Mouse (Mus musculus): ENCODE results near the gene Sh3bp4. TPM values are rescaled to one million over a fixed set of nuclear protein-coding genes. Genes with fewer than 3 reads are reported as not detected.

The Sh3bp4 gene
- total RNA-seq (2021), result 1 to 10 TPM; 3.2 to 3.4 TPM
- long read RNA-seq, experiment 1, full-length matches to known transcripts, result 1 of 2 reads
- long read RNA-seq, experiment 1, partial matches to known transcripts, result 0 of 2 reads
- long read RNA-seq, experiment 1, other reads (novel, unspliced or antisense), result 1 of 2 reads
- long read RNA-seq, experiment 2, full-length matches to known transcripts, result 3 of 5 reads
- long read RNA-seq, experiment 2, partial matches to known transcripts, result 0 of 5 reads
- long read RNA-seq, experiment 2, other reads (novel, unspliced or antisense), result 2 of 5 reads

- peak; percentile 98 for DNase-seq
Observed at GRCm38 (mm10) chr1:89070103-89070700, at the start of gene Sh3bp4. Sh3bp4 (plus strand) TSS chr1:89070415.

- no peak for DNase-seq
Observed at GRCm38 (mm10) chr1:89022997-89023396, 47.2 kb upstream of the Sh3bp4 start.

- no peak for DNase-seq
Observed at GRCm38 (mm10) chr1:89024696-89025612, 45.3 kb upstream of the Sh3bp4 start.

- DNase-seq, result no peak
Observed at GRCm38 (mm10) chr1:89026040-89026439, 44.2 kb upstream of the Sh3bp4 start.

- DNase-seq, result no peak
Observed at GRCm38 (mm10) chr1:89029136-89029927, 40.9 kb upstream of the Sh3bp4 start.

- no peak for DNase-seq
Observed at GRCm38 (mm10) chr1:89033661-89034060, 36.6 kb upstream of the Sh3bp4 start.

- DNase-seq, result no peak
Observed at GRCm38 (mm10) chr1:89034061-89034460, 36.2 kb upstream of the Sh3bp4 start.

- no peak for DNase-seq
Observed at GRCm38 (mm10) chr1:89035115-89035514, 35.1 kb upstream of the Sh3bp4 start.

- no peak for DNase-seq
Observed at GRCm38 (mm10) chr1:89039836-89040235, 30.4 kb upstream of the Sh3bp4 start.

- peak; percentile 56 for DNase-seq
Observed at GRCm38 (mm10) chr1:89041290-89041689, 28.9 kb upstream of the Sh3bp4 start.

- DNase-seq, result no peak
Observed at GRCm38 (mm10) chr1:89042081-89042480, 28.1 kb upstream of the Sh3bp4 start.

- no peak for DNase-seq
Observed at GRCm38 (mm10) chr1:89042956-89043355, 27.3 kb upstream of the Sh3bp4 start.

GRCm38 (mm10) chr1:89045403-89045802 lies 24.8 kb upstream of the Sh3bp4 start:
- DNase-seq, result no peak

GRCm38 (mm10) chr1:89049506-89049905 lies 20.7 kb upstream of the Sh3bp4 start:
- DNase-seq, result no peak

GRCm38 (mm10) chr1:89056175-89056574 lies 14.0 kb upstream of the Sh3bp4 start:
- DNase-seq, result no peak

GRCm38 (mm10) chr1:89057430-89057829 lies 12.8 kb upstream of the Sh3bp4 start:
- no peak for DNase-seq

GRCm38 (mm10) chr1:89058011-89058410 lies 12.2 kb upstream of the Sh3bp4 start:
- DNase-seq, result no peak

GRCm38 (mm10) chr1:89062977-89063376 lies 7.2 kb upstream of the Sh3bp4 start:
- peak; percentile 40 for DNase-seq

GRCm38 (mm10) chr1:89063800-89064199 lies 6.4 kb upstream of the Sh3bp4 start:
- DNase-seq, result no peak

- no peak for DNase-seq
Observed at GRCm38 (mm10) chr1:89068812-89069211, 1.4 kb upstream of the Sh3bp4 start.

- peak; percentile 43 for DNase-seq
Observed at GRCm38 (mm10) chr1:89069479-89070102, 624 bp upstream of the Sh3bp4 start.

Data from gastrocnemius, postnatal 25 days (tissue).